Mouse (Mus musculus): ENCODE data around the gene Armc2.

DNA sequence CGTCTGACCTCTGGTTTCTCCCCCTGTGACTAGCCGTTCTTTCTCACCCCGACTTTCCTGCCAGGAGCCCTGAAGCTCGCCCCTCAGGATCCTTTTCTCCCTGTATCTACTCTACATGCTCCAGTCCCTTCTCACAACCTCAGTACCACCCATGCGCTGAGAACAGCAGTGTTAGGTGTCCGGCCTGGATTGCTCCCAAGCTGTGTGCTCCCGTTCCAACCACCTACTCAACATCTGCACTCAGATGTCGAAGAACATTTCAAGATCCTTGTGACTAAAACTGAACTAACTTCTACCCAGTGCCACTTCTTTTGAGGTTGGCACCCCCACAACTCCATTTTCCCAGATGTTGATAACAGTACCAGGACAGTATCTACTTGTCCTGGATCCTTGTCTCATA, 30.4 kb upstream of the Armc2 start:
- TF ChIP-seq CTCF (IDR thresholded peaks at IDR 0.05), result no peak
- no peak for TF ChIP-seq EP300 (IDR thresholded peaks at IDR 0.05)

Measured in lung, postnatal 0 days (tissue).